In the genomic region with DNA sequence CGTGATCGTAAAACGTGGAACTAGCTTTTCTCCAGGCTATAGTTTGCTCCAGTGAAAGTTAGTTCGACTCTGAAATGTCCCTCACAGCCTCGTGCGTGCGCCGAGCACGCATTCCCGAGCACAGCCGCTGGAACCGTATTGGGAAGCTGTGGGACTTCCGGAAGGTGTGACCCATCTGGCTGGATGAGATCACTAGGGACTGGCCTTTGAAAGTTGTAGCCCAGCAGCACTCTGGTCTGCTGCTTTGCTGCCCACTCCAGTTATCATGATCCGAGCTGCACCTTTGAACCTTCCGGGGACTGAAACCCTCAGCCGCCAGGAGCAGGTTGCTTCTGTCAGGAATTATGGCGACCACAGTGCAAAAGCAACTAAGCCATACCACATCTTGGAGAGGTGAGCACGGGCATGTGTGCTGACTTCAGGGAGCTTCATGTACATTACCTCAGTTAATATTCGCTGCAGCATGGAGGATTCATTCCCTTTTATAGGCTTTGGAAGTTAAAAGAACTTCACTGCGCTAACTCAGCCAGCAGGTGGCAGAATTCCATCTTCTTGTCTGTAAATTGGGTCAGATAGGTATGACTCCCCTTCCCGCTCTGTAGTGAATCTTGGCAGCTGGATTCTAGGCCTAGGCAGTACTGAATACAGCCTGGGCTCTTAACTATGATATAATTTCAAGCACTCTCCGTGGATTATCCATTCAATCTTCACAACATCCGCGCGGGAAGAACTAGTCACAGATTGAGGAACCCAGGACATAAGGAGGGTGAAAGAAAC, we compare ENCODE assay signal across 8 mouse cellular contexts. TPM values are rescaled to one million over a fixed set of nuclear protein-coding genes. Genes with fewer than 3 reads are reported as not detected.
A peak's percentile ranks its signal among the peaks of the same experiment; 100 is the strongest.
DNase-seq lines count a peak whose midpoint lies in the region; ATAC-seq lines count a peak whose summit lies in the region.

No protein-coding gene starts in this region.

- 34% methylated on average over 25 of the region's 25 CpGs for WGBS in embryonic facial prominence, embryonic 10.5 days
- 35% methylated on average over 25 of the region's 25 CpGs for WGBS in hindbrain, embryonic 16.5 days
- 23% methylated on average over 25 of the region's 25 CpGs for WGBS in liver, embryonic 11.5 days

- no peak overlapping the region for H3K4me2 ChIP-seq in hindbrain, embryonic 16.5 days (ENCODE audit: low read length)
- H3K4me2 ChIP-seq in liver, embryonic 11.5 days: peak overlapping the region; percentile 60

- peaks cover 84% of the 10 kb centered on the region for H3K27me3 ChIP-seq in embryonic facial prominence, embryonic 10.5 days (replicated peaks; ENCODE audit: low read depth, poor library complexity, severe bottlenecking)
- peaks cover 53% of the 10 kb centered on the region for H3K27me3 ChIP-seq in hindbrain, embryonic 16.5 days (replicated peaks; ENCODE audit: control insufficient read depth, insufficient read depth, low read length)
- no peaks in the 10 kb centered on the region; the same call in 1 of the 2 replicates for H3K27me3 ChIP-seq in liver, embryonic 11.5 days (replicated peaks; ENCODE audit: control insufficient read depth, insufficient read depth, low read length)

- no peak overlapping the region for H3K27ac ChIP-seq in embryonic facial prominence, embryonic 10.5 days (replicated peaks)
- H3K27ac ChIP-seq in hindbrain, embryonic 16.5 days (ENCODE audit: low read depth, low read length): no peak overlapping the region
- H3K27ac ChIP-seq in liver, embryonic 11.5 days (ENCODE audit: low read depth, low read length): no peak overlapping the region

- peak; percentile 51; the same call in 1 of the 2 replicates for ATAC-seq in hindbrain, embryonic 16.5 days
- ATAC-seq in liver, embryonic 11.5 days (replicated peaks; ENCODE audit: low FRiP score): 0 out of 2 replicates have a peak, but pooled peaks have one; percentile 29

- intact Hi-C loops in left cerebral cortex, postnatal 14 days (cut with DNase I): loop anchor here (10.0 kb wide), 2 partner anchors 288 to 1682 kb away; no protein-coding TSS in a partner anchor
- intact Hi-C loops in left cerebral cortex, postnatal 36 days (cut with DNase I): loop anchor here (5.0 kb wide), 1 partner anchor 281 kb away; no protein-coding TSS in a partner anchor

- H3K9ac ChIP-seq in hindbrain, embryonic 16.5 days (ENCODE audit: low read depth, low read length): no peak overlapping the region
- H3K9ac ChIP-seq in liver, embryonic 11.5 days (ENCODE audit: low read depth, low read length): 0 out of 2 replicates have a peak overlapping the region, but pooled peaks have one; percentile 16

- H3K9me3 ChIP-seq in embryonic facial prominence, embryonic 10.5 days: no peaks in the 10 kb centered on the region
- no peaks in the 10 kb centered on the region for H3K9me3 ChIP-seq in hindbrain, embryonic 16.5 days (ENCODE audit: control insufficient read depth, low read length)
- H3K9me3 ChIP-seq in liver, embryonic 11.5 days (ENCODE audit: control insufficient read depth, low read length): no peaks in the 10 kb centered on the region

- no peaks in the 10 kb centered on the region for H3K36me3 ChIP-seq in embryonic facial prominence, embryonic 10.5 days (replicated peaks)
- no peaks in the 10 kb centered on the region for H3K36me3 ChIP-seq in hindbrain, embryonic 16.5 days (ENCODE audit: control insufficient read depth, insufficient read depth, low read length)
- H3K36me3 ChIP-seq in liver, embryonic 11.5 days (ENCODE audit: control insufficient read depth, insufficient read depth, low read length): no peaks in the 10 kb centered on the region

- no peaks in the 10 kb centered on the region for H3K4me1 ChIP-seq in embryonic facial prominence, embryonic 10.5 days
- H3K4me1 ChIP-seq in hindbrain, embryonic 16.5 days (ENCODE audit: control insufficient read depth, insufficient read depth, low read depth, low read length): no peaks in the 10 kb centered on the region
- H3K4me1 ChIP-seq in liver, embryonic 11.5 days (replicated peaks; ENCODE audit: control insufficient read depth, insufficient read depth, low read length): no peaks in the 10 kb centered on the region

- peak overlapping the region; percentile 31; the same call in 1 of the 2 replicates for H3K4me3 ChIP-seq in embryonic facial prominence, embryonic 10.5 days
- H3K4me3 ChIP-seq in hindbrain, embryonic 16.5 days (ENCODE audit: low read length): no peak overlapping the region
- peak overlapping the region; percentile 24; the same call in 1 of the 2 replicates for H3K4me3 ChIP-seq in liver, embryonic 11.5 days (ENCODE audit: low read depth, low read length)

- peak; percentile 51 to 55 for DNase-seq in left cerebral cortex, postnatal 14 days (ENCODE audit: low spot score in 2 of 2)
- no peak for DNase-seq in left cerebral cortex, postnatal 36 days (ENCODE audit: low spot score in 2 of 2)
- DNase-seq in NIH3T3 (ENCODE audit: low read depth): peak; percentile 81
- peak; percentile 58 for DNase-seq in embryonic facial prominence, embryonic 10.5 days (ENCODE audit: low spot score)
- DNase-seq in liver, embryonic 11.5 days (ENCODE audit: low spot score): no peak
- DNase-seq in retina, postnatal 1 day: peak; percentile 80
- no peak for DNase-seq in urinary bladder, postnatal 10 days (ENCODE audit: low spot score)

RNA-seq across cellular contexts. Expression of a gene that starts 6.0 kb away (rescaled TPM):
- 1 to 10 TPM; 8.5 to 8.9 TPM for total RNA-seq in left cerebral cortex, postnatal 14 days (2021)
- total RNA-seq in left cerebral cortex, postnatal 36 days (2021): 10 to 100 TPM; 14.8 to 15.1 TPM
- 4.8 and 5.6 TPM in 2 replicates for polyA plus RNA-seq in embryonic facial prominence, embryonic 10.5 days (2016; fragmentation: Nextera tagmentation; extraction: Ambion mirVana)
- 4.2 and 5.2 TPM in 2 replicates for polyA plus RNA-seq in hindbrain, embryonic 16.5 days (2015; fragmentation: Nextera tagmentation; extraction: Ambion mirVana)
- 26.1 and 30.1 TPM in 2 replicates for polyA plus RNA-seq in liver, embryonic 11.5 days (2014; fragmentation: Nextera tagmentation; extraction: Ambion mirVana)

RNA-seq across cellular contexts. Expression of a gene that starts 25.2 kb away (rescaled TPM):
- 10 to 100 TPM; 32.6 to 33.9 TPM for total RNA-seq in left cerebral cortex, postnatal 14 days (2021)
- 10 to 100 TPM; 30.1 to 34.4 TPM for total RNA-seq in left cerebral cortex, postnatal 36 days (2021)
- 58.5 and 68.6 TPM in 2 replicates for polyA plus RNA-seq in embryonic facial prominence, embryonic 10.5 days (2016; fragmentation: Nextera tagmentation; extraction: Ambion mirVana)
- polyA plus RNA-seq in hindbrain, embryonic 16.5 days (2015; fragmentation: Nextera tagmentation; extraction: Ambion mirVana): 44.9 and 50.0 TPM in 2 replicates
- 65.0 and 71.6 TPM in 2 replicates for polyA plus RNA-seq in liver, embryonic 11.5 days (2014; fragmentation: Nextera tagmentation; extraction: Ambion mirVana)

Comparison
In these comparisons a context has a peak if more than half of its experiments do, and no peak if none do; other contexts are left out.
1. DNase-seq: peak in left cerebral cortex, postnatal 14 days (2 of 2), NIH3T3 (single experiment), embryonic facial prominence, embryonic 10.5 days (single experiment) and retina, postnatal 1 day (single experiment); none in left cerebral cortex, postnatal 36 days (0 of 2), liver, embryonic 11.5 days (single experiment) and urinary bladder, postnatal 10 days (single experiment).